Mouse (Mus musculus) intestine, embryonic 14.5 days (tissue): ENCODE data around the gene Sh3d19. TPM values are rescaled to one million over a fixed set of nuclear protein-coding genes. Genes with fewer than 3 reads are reported as not detected.
A peak's percentile ranks its signal among the peaks of the same experiment; 100 is the strongest.

Experiments used
- ATAC-seq: fragments of 200-750 bp; cut with Nextera tagmentation; replicated peaks from 2 replicates; pipeline ENCODE4 v1.8.0; 2017; ENCODE audit warnings: low read depth, moderate number of reproducible peaks, moderate TSS enrichment, moderate library complexity; ENCODE audit not compliant: low FRiP score, low TSS enrichment
- DNase-seq: peaks from one replicate; pipeline ENCODE4 v3.0.0-alpha.2; 2018; ENCODE audit warnings: low spot score
- H3K27ac ChIP-seq: fragments of 300-500 bp; sonication (generic); 2 replicates; pipeline ENCODE4 v1.5.1; 2014; ENCODE audit warnings: low read depth, mild to moderate bottlenecking, control low read depth
- H3K27me3 ChIP-seq: fragments of 300-500 bp; sonication (generic); replicated peaks from 2 replicates; pipeline ENCODE4 v1.6.1; 2014; ENCODE audit warnings: low read length, control low read depth; ENCODE audit not compliant: control insufficient read depth, insufficient read depth
- H3K36me3 ChIP-seq: fragments of 300-500 bp; sonication (generic); 2 replicates; pipeline ENCODE4 v1.6.1; 2014; ENCODE audit warnings: low read length, control low read depth; ENCODE audit not compliant: control insufficient read depth, insufficient read depth
- H3K4me1 ChIP-seq: fragments of 300-500 bp; sonication (generic); replicated peaks from 2 replicates; pipeline ENCODE4 v1.6.1; 2014; ENCODE audit warnings: low read length, control low read depth, mixed read lengths; ENCODE audit not compliant: control insufficient read depth, insufficient read depth
- H3K4me2 ChIP-seq: fragments of 300-500 bp; sonication (generic); 2 replicates; pipeline ENCODE4 v1.6.1; 2014; ENCODE audit warnings: low read length
- H3K4me3 ChIP-seq: fragments of 300-500 bp; sonication (generic); 2 replicates; pipeline ENCODE4 v1.5.1; 2014; ENCODE audit warnings: low read depth, low read length, control low read depth, mixed read lengths
- H3K9ac ChIP-seq: fragments of 300-500 bp; sonication (generic); 2 replicates; pipeline ENCODE4 v1.6.1; 2014; ENCODE audit warnings: mild to moderate bottlenecking, low read length
- H3K9me3 ChIP-seq: fragments of 300-500 bp; sonication (generic); 2 replicates; pipeline ENCODE4 v1.6.1; 2016; ENCODE audit warnings: low read length, control low read depth; ENCODE audit not compliant: control insufficient read depth
- WGBS: fragments of 180-500 bp; shearing (Covaris S2); extraction: QIAGEN DNeasy Blood & Tissue Kit; methylation state at CpG from one replicate; pipeline ENCODE4 v1.1.7; 2014; 5-methylcytosine and 5-hydroxymethylcytosine counted together
- polyA plus RNA-seq: library from polyadenylated mRNA; unstranded; fragments of >200 nt; fragmentation: Nextera tagmentation; extraction: Ambion mirVana; gene quantifications from 2 replicates; pipeline ENCODE4 v1.2.1, GENCODE M21; 2014

Sh3d19 gene
- polyA plus RNA-seq: 47.3 and 55.4 TPM in 2 replicates

GRCm38 (mm10) chr3:85970742-85971598 is at the start of gene Sh3d19:
Gene Sh3d19, plus strand, starts transcription at chr3:85971109.
- H3K27me3 ChIP-seq: no peaks in the 10 kb centered on the region
- H3K4me1 ChIP-seq: peaks cover 10% of the 10 kb centered on the region
- peak; percentile 92 for ATAC-seq
- peak within 1 kb of the TSS; percentile 86 for H3K4me2 ChIP-seq
- WGBS: 1% methylated on average over 67 of the region's 73 CpGs
- peak; percentile 86 for DNase-seq
- peak within 1 kb of the TSS; percentile 79 for H3K4me3 ChIP-seq
- H3K27ac ChIP-seq: peak within 1 kb of the TSS; percentile 89
- H3K9me3 ChIP-seq: no peaks in the 10 kb centered on the region
- H3K9ac ChIP-seq: peak within 1 kb of the TSS; percentile 81
- H3K36me3 ChIP-seq: no peaks in the 10 kb centered on the region

GRCm38 (mm10) chr3:85922331-85922730 is 48.6 kb upstream of the Sh3d19 start:
- 60% methylated on average over 3 of the region's 3 CpGs for WGBS
- H3K9me3 ChIP-seq: no peaks in the 10 kb centered on the region
- H3K27ac ChIP-seq: no peak overlapping the region
- DNase-seq: no peak
- H3K27me3 ChIP-seq: no peaks in the 10 kb centered on the region
- H3K4me3 ChIP-seq: no peak overlapping the region
- H3K9ac ChIP-seq: no peak overlapping the region
- peaks cover 5% of the 10 kb centered on the region; the same call in 1 of the 2 replicates for H3K4me1 ChIP-seq
- H3K36me3 ChIP-seq: no peaks in the 10 kb centered on the region
- no peak for ATAC-seq
- H3K4me2 ChIP-seq: no peak overlapping the region

GRCm38 (mm10) chr3:85923343-85923742 is 47.6 kb upstream of the Sh3d19 start:
- H3K9ac ChIP-seq: no peak overlapping the region
- WGBS: 83% methylated on average over 8 of the region's 8 CpGs
- no peaks in the 10 kb centered on the region for H3K9me3 ChIP-seq
- H3K27ac ChIP-seq: no peak overlapping the region
- H3K36me3 ChIP-seq: no peaks in the 10 kb centered on the region
- no peaks in the 10 kb centered on the region for H3K27me3 ChIP-seq
- ATAC-seq: no peak
- no peak overlapping the region for H3K4me2 ChIP-seq
- no peak overlapping the region for H3K4me3 ChIP-seq
- peaks cover 5% of the 10 kb centered on the region; the same call in 1 of the 2 replicates for H3K4me1 ChIP-seq
- peak; percentile 50 for DNase-seq

- H3K4me2 ChIP-seq: peak overlapping the region; percentile 11; the same call in 1 of the 2 replicates
- ATAC-seq (no peak), DNase-seq (peak; percentile 90)
- H3K9ac ChIP-seq: no peak overlapping the region
- no peaks in the 10 kb centered on the region for H3K27me3 ChIP-seq
- H3K36me3 ChIP-seq: no peaks in the 10 kb centered on the region
- H3K4me1 ChIP-seq: peaks cover 5% of the 10 kb centered on the region; the same call in 1 of the 2 replicates
- no peak overlapping the region for H3K27ac ChIP-seq
- H3K9me3 ChIP-seq: no peaks in the 10 kb centered on the region
- no peak overlapping the region for H3K4me3 ChIP-seq
- 37% methylated on average over 18 of the region's 18 CpGs for WGBS
Observed at GRCm38 (mm10) chr3:85923954-85924945, 46.7 kb upstream of the Sh3d19 start.

- H3K27ac ChIP-seq: no peak overlapping the region
- no peaks in the 10 kb centered on the region for H3K36me3 ChIP-seq
- peaks cover 5% of the 10 kb centered on the region; the same call in 1 of the 2 replicates for H3K4me1 ChIP-seq
- H3K9me3 ChIP-seq: no peaks in the 10 kb centered on the region
- no peak overlapping the region for H3K4me2 ChIP-seq
- WGBS: 74% methylated on average over 9 of the region's 9 CpGs
- ATAC-seq: no peak
- H3K4me3 ChIP-seq: no peak overlapping the region
- no peaks in the 10 kb centered on the region for H3K27me3 ChIP-seq
- no peak for DNase-seq
- H3K9ac ChIP-seq: no peak overlapping the region
Observed at GRCm38 (mm10) chr3:85927296-85927695, 43.6 kb upstream of the Sh3d19 start.

- no peak for ATAC-seq
- H3K36me3 ChIP-seq: no peaks in the 10 kb centered on the region
- H3K4me2 ChIP-seq: no peak overlapping the region
- H3K4me3 ChIP-seq: no peak overlapping the region
- no peak overlapping the region for H3K9ac ChIP-seq
- no peaks in the 10 kb centered on the region for H3K9me3 ChIP-seq
- DNase-seq: no peak
- peaks cover 5% of the 10 kb centered on the region; the same call in 1 of the 2 replicates for H3K4me1 ChIP-seq
- H3K27ac ChIP-seq: no peak overlapping the region
- 81% methylated on average over 5 of the region's 5 CpGs for WGBS
- no peaks in the 10 kb centered on the region for H3K27me3 ChIP-seq
Observed at GRCm38 (mm10) chr3:85928140-85928611, 42.7 kb upstream of the Sh3d19 start.

GRCm38 (mm10) chr3:85929711-85930110 is 41.2 kb upstream of the Sh3d19 start:
- Histone ChIP-seq H3K4me1 (no peaks in the 10 kb centered on the region), H3K9me3 (no peaks in the 10 kb centered on the region), H3K4me2 (no peak overlapping the region), H3K9ac (no peak overlapping the region), H3K27me3 (no peaks in the 10 kb centered on the region), H3K27ac (no peak overlapping the region), H3K36me3 (no peaks in the 10 kb centered on the region), H3K4me3 (no peak overlapping the region)
- WGBS: 81% methylated on average over 5 of the region's 5 CpGs
- no peak for DNase-seq
- no peak for ATAC-seq

GRCm38 (mm10) chr3:85930671-85931255 is 40.1 kb upstream of the Sh3d19 start:
- H3K27ac ChIP-seq: no peak overlapping the region
- no peaks in the 10 kb centered on the region for H3K9me3 ChIP-seq
- H3K4me2 ChIP-seq: no peak overlapping the region
- WGBS: 85% methylated on average over 11 of the region's 11 CpGs
- DNase-seq: no peak
- H3K9ac ChIP-seq: no peak overlapping the region
- H3K27me3 ChIP-seq: no peaks in the 10 kb centered on the region
- H3K4me1 ChIP-seq: no peaks in the 10 kb centered on the region
- H3K36me3 ChIP-seq: no peaks in the 10 kb centered on the region
- H3K4me3 ChIP-seq: no peak overlapping the region
- ATAC-seq: no peak
